Mouse (Mus musculus): ENCODE data around the gene Ncam2.

The Ncam2 gene

DNA sequence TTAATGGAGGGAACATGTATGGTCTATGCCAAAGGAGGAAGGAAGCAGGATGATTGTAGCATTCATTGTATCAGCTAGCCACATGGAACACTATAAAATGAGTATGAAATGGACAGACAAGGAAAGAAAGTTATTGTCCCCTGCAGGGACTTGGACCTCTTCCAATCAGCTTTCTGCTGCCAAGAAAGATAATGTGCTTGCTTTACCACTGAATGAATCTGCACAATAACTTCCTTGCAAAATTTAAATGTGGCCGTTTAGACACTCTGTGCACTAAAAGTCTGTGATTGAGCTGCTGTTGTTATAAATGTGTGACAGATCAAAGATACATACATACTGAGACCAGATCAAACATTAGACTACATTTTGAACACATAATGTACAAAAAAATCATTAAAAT, 451.1 kb downstream of the Ncam2 start:
- no peak for DNase-seq (ENCODE audit: low spot score)

DNA sequence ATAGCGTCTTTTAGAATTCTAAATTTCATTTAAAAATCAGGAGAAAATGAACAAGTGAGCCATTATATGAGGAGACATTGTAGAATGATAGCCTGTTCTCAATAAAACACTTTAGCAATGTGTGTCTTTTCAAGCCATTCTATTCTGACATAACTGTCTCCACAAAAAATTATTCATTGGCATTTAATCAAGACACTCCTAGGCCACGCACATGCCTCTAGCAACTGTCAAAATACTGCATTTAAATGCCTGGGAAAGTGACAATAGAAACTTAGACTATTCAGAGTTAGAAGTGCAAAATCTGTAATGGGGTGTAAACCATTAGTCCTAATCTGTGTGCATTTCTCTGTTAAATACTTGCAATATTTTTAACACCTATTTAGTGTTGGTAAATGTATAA, 456.1 kb downstream of the Ncam2 start:
- DNase-seq (ENCODE audit: low spot score) = no peak

- no peak for DNase-seq (ENCODE audit: low spot score)
Measured at GRCm38 (mm10) chr16:81673866-81674265, 473.4 kb downstream of the Ncam2 start.

DNA sequence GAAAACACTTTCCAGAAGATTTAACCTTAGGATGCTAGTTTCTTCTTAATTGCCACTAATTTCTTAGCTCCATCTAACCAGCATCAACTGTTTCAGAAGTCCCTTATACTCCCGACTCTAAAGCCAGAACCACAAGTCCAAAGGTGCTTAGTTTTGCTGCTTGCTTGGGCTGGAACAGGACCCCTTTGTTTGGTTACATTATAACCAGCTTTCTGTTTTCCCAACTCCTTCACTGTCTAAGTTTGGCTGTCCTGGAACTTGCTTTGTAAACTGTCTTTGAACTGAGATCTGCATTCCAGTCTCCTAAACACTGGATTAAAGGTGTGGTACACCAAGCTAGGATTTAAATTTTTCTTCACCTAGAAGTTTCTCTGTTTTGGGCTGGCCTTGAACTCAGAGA, 475.0 kb downstream of the Ncam2 start:
- no peak for DNase-seq (ENCODE audit: low spot score)
